Mouse (Mus musculus): ENCODE data around the gene Jade2.

Gene Jade2

DNA sequence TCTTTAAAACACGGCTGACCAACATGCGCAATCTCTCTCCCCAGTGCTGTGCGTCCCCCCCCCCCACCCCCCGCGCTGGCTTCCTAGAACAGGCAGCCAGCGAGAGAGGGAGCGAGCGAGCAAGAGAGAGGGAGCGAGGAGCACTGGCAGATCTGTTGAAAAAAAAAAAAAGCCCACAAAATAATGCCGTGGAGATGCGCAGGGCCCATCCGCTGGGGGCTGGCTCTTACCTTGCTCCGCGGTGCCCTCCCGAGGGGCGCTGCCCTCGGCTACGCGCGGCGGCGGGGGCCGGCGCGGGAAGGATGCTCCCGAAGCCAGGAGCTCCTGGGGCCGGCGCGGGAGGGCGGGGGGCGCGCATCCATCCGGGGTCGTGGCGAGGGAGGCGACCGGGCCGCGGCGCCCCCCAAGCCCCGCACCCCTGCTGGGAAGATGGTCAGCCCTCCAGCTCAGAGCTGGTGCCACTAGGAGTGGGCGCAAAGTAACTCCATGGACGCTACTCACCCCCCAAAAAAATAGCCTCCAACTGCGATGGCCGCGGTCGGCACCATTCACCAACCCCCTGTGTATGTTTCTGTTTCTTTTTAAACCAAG is at the start of gene Jade2:
Gene Jade2 (minus strand): TSS at position 573 of the 591 bp plus-strand sequence.
- peak; percentile 63 for DNase-seq (ENCODE audit: low spot score)

DNA sequence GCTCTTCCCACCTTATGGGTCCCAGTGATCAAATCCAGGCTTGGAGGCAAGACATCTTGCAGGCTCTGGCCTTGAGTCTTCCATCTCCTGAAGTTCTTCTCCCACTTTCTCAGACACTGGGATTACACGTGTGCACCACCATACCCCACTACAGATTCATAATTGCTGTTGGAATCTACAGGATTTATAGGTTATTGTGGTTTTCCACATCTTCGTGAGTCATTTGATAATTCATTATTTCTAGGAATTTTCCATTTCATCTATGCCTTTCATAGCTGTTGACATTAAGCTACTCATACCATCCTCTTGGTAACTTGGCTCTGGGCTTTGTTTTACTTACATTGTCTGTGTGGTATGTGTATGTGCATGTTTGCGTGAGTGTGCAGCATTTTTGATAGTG is 46.8 kb upstream of the Jade2 start:
- DNase-seq (ENCODE audit: low spot score), result no peak

DNA sequence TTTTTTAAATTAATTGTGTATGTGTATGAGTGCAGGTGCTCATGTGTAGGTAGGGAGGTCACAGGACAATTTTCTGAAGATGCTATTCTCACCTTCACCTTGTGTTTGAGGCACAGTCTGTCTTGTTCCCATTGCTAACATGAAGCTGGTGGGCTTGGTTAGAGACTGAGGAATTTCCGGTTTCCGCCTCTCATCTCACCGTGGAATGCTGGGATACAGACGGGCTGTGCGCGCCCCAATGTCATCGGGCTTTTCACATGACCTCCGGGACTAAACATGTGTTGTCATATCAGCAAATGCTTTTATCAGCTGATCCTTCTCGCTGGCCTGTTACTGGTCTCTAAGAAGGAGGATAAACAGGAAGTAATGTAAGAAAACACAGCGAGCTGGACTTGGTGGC is 42.2 kb upstream of the Jade2 start:
- DNase-seq (ENCODE audit: low spot score), result no peak

DNA sequence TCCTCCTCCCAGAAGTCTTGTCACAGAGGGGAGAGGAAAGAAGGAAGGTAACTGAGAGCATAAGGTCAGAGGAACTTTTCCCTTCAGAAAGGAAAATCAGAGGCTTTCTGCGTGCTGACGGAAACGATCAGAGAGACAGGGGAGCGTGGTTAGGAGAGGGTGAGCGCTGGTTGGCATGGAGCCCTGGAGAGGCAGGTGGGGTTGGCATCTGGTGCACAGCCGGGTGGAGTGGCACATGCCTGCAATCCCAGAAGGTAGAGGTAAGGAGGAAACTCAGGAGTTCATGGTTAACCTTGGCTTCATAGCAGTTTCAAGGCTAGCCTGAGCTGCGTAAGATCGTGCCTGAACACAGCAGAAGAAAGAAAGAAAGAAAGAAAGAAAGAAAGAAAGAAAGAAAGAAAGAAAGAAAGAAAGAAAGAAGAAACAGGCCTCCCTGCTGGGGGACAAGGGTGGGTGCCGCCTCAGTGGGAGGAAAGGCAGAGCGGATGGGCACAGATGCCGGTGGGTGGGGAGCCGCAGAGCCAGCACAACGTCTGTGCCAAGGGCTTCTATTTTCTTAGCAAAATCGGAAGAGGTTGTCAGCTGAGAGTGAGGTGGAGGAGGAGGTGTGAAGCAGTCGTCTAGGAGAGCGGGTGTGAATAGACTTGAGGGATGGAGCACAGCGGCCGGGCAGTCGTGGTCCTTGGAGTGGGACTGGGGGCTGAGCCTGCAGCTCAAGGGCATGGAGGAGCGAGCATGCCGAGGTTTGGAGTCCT is 41.0 kb upstream of the Jade2 start:
- DNase-seq (ENCODE audit: low spot score), result no peak

DNA sequence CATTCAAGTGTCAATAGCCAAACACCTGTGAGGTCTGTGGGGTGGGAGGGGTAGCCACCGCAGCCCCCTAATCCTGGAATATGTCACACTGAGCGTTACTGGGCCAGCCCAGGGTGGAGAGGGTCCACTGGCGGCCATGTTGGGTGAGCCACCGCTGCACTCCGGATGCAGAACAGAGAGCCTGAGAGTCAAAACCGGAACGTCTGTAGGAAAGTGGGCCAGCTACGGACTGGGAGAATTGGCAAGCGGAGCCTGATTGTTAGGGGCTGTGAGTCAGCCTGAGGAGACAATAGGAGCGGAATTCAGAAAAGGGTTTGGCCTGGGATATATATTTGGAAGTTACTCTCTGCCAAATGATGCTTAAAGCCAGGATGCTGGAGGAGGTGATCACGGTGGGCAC is 39.9 kb upstream of the Jade2 start:
- no peak for DNase-seq (ENCODE audit: low spot score)

DNA sequence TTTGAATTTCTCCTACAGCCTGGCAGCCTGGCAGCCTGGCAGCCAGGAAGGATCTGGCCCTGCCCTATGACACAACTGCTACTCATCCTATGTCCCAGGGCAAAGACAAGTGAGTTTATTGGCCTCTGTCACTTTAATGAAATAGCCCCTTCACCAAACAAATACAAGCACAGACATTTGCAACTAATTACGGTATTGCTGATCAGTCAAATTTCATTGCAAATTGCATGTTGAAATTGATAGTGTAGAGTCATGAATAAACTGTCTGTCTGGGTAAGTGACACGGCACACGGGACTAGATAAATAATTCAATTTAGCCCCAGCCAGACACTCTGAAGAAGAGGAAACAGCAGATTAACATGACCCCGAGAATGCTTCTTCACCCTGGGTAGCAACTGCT is 38.6 kb upstream of the Jade2 start:
- no peak for DNase-seq (ENCODE audit: low spot score)

DNA sequence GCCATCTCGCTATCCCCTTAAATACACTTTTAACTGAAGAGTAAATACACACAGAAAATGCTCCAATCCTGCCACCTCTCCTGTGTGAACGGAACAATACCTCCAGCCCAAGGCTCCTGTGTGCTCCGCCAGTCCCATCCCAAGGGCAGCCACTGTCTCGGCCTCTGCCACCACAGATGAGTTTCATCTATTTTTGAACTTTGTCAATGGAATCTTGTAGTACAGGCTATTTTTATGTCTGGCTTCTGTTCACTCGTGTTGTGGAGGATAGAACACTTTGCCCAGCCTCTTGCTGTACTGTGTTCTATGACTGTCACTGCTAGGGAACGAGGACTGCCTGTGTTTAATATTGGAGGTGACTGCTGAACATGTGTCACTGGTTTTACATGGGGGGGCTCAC is 28.2 kb upstream of the Jade2 start:
- DNase-seq (ENCODE audit: low spot score), result no peak

DNA sequence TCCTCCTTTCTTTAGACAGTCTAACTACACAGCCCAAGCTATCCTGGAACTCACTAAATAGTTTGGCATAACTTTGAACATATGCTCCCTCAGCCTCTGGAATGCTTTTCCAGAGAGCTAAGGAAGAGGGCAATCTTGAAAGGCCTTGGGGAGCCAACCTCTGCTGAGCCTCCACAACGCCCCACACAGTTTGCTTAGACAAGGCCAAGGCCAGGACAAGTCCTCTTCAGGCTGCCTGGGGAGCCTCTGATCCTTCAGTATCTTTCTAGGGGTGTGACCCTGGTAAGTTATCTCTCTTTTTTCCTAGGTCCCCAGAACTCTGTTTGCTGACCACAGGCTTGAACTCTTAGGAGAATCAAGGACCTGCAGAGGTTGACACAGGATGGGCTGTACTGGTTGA is 26.6 kb upstream of the Jade2 start:
- DNase-seq (ENCODE audit: low spot score), result no peak

DNA sequence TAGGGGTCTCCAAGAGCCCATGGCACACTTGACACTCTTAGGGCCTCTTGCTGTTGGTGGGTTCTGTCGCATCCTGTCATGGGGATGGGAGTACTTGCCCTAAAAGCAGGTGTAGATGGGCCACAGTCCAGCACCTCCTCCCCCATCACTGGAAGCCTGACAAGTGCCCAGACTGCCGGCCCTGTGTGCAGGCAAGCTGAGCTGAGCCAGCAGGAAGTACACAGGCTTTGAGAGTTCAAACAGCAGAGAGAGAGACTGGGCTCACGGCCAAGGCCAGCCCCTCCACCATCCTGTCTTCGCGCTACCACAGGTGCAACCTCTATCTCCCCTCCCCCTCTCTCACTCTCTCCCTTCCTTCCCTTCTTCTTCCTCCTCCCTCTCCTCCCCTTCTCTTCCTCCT is 26.2 kb upstream of the Jade2 start:
- DNase-seq (ENCODE audit: low spot score), result peak; percentile 59

DNA sequence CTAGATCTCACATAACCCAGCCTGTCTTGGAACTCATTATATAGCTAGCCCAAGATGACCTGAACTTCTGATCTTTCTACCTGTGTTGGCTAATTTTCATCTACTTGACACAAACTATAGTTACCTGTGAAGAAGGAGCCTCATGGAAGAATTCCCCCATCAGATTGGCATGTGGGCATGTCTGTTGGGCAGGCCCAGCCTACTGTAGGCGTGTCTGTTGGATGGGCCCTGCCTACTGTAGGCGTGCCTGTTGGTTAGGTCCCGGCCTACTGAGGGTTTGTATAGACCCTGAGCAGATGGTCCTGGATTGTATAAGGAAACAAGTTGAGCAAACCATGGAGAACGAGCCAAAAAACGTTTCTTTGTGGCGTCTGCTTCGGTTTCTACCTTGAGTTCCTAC is 24.3 kb upstream of the Jade2 start:
- no peak for DNase-seq (ENCODE audit: low spot score)

DNA sequence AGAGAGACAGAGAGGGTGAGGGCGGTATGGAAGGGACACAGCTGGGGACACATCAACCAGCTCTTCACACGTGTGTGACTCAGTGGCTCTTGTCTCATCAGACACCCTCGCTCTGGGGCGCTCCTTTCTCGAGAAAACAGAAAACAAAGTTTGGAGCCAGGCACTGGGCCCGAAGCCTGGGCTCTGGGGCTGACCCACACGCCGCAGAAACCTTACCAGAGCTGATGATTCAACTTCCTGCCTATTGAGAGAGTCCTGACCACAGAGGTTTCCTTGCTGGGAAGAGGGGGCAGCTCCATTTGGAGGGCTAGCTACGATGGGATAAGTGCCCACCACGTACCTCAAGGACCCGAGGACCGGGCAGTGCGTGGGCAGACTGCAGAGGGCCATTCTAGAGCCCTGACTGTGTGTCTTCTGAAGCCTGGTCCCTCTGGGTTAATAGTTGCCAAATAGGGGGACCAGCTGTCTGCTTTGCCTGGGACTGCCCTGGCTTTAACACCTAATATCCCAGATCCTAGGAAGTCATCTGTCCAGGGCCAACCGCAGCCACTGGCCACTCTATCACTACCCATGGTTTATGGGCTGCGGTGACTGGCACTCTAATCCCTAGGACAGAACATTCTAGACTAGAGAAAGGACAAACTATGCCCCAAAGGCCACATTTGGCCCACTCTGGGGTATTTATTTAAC is 23.7 kb upstream of the Jade2 start:
- DNase-seq (ENCODE audit: low spot score), result no peak

DNA sequence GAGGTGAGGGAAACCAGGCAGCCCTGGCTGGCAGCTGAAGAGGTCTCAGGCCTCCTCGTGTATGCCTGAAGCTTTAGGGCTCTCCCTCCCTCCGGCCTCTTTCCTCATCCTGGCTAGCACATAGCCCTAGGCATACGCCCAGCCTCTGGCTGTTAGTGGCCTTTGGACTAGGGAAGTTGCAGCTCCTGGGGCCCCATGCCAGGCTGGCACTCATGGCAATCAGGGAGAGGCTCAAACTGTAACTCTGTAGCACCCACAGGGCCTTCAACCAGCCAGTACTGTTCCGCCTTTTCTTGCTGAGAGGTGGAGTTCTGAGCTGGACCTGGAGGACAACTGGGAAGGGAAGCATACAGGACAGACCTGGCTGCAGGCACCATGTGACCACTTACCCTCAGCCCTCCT is 19.5 kb upstream of the Jade2 start:
- peak; percentile 39 for DNase-seq (ENCODE audit: low spot score)

DNA sequence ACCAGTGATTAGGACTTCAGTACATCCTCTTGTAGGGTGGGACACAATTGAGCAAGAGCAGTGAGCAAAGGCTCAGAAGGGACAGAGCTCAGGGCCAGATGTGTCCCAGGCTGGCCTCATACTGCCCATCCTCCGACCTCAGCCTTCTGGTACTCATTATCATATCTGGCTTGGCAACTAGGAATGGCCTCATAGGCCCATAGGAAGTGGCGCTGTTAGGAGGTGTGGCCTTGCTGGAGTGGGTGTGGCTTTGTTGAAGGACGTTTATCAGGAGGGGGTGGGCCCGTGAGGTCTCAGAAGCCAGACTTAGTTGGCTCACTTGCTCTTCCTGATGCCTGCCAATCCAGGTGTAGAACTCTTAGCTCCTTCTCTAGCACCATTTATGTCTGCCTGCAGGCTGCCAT is 18.3 kb upstream of the Jade2 start:
- no peak for DNase-seq (ENCODE audit: low spot score)

DNA sequence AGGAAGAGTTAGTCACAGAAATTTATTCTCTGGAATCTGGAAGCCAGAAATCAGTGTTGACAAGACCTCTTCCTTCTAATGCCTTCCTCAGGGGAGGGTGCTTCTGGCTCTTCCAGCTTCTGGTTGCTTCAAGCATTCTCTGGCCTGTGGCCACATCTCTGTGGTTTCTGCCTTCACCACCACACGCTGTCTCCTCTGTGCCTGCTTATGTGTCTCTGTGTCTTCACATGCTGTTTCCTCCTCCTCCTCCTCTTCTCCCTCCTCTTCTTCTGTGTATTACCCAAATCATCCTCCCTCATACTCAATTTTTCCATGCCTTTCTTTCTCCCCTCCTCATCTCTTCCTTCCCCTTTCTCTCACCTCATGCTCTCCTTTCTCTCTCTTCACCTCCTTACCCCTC is 17.6 kb upstream of the Jade2 start:
- no peak for DNase-seq (ENCODE audit: low spot score)

DNA sequence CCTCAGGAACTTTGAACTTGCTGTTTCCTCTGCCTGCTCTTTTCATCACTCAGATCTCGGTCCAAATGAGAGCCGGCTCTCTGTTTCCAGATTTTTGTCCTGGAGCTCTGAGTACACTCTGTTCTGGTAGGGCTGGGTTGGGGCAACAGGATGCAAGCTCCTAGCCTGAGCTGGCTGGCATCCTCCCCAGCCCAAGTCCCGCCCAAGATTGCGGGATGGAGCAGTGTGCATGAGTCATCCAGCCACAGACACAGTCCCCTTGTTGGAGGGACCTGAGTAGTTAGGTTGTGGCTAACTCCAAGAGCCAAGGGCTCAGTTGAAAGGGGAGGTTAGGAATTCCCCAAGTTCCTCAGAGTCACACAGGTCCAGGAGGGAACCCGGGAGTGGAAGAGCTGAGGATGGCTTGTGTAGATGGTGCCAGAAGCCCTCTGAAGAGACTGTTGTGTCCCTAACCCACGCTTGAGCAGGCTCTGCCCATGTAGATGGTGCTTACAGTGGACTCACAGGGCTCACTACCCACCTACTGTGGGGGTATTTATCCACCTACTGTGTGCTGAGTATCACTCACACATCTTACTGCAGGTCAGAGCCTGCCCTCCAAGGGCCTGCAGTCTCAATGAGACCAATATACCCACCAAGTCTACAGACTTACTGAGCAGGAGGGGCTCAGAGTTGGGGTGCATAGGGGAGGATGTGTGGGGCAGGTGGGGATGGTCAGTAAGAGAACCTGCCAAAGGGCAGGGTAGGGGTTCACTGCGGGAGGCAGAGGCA is 17.0 kb upstream of the Jade2 start:
- DNase-seq (ENCODE audit: low spot score), result peak; percentile 62

DNA sequence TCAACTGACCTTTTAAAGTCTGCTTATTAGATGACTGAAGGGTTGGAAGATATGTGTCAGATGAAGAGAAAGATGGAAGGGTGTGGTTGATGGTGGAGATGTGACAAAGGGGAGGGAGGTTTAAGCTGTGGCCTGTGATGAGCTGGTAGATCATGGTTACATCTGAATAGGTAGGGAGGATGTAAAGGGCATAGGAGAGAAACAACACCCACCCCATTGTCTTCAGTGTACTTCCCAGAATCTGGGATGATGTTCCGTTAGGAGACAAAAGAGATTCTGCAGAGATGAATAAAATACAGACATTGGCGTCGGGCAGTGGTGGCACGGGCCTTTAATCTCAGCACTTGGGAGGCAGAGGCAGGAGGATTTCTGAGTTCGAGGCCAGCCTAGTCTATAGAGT is 15.7 kb upstream of the Jade2 start:
- no peak for DNase-seq (ENCODE audit: low spot score)

DNA sequence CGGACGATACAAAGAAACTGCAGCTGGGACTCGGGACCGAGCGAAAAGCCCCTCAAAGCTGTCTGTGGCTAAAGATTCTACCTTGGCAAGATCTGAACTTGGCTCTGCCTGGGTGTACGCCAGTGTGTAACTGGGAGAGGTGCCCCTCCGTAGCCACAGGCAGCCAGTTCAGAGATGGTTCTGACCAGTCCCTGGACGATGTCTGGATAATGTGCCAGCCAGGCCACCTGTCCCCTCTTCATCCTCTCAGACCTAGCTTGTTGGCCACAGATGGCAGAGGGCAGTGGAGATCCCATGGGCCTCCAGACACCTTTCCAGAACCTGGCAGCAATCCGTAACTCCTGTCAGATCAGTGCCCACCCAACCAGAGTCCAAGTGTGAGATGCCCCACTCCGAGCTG is 9.8 kb upstream of the Jade2 start:
- DNase-seq (ENCODE audit: low spot score), result no peak

DNA sequence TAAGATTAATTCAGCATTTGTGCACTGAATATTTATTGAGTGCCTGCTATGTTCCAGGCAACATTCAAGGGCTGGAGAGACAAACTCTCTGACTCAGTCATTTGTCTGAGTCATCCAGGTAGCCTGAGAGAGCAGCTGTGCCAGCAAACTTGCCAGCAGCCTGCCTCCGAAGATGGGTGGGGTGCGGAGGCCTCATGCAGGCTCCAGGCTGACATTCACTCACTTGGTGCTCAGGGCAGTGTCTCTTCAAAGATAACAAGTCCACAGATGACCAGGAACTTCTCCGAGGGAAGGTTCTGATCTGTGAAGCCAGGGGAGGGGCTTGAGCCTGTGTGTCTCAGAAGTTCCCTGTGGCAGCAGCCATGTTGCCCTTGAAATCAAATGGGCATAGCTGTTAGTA is 8.6 kb upstream of the Jade2 start:
- DNase-seq (ENCODE audit: low spot score), result no peak

DNA sequence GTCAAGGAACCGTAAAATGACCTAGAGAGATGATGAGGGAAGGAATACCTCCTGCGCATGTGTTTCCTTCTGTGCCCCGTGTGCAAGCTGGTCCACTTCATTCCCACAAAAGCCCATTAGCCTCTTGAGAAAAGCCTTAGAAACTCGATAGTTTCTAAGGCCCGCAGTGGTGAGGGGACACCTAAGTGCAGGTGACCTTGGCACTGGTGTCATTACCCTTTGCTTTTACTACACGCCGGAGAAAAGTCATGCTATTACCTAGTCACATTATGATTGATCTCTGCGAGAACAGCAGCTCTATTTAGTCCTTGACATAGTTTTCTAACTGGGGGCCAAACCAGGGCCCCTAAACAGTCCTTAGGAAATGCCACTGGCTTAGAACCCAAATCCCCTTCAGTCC is 3.2 kb upstream of the Jade2 start:
- no peak for DNase-seq (ENCODE audit: low spot score)

DNA sequence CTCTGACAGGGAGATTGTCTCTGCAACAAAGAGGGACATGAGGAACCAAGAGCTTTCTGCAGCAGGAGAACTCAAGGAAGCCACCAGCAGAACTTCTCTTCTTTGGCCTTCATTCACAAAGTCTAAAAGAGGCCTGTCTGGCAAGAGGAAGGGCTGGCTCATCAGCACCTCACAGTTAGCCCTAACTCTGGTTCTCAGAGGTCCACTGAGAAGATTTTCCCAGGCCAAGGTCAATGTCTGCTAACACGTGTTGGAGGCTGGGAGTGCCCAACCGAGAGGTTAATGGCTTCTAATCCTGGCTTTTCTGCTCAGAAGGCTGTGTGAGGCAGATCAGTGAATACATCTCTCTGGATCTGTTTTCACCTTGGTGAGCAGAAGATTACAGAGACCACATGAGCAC is 2.1 kb upstream of the Jade2 start:
- no peak for DNase-seq (ENCODE audit: low spot score)

DNA sequence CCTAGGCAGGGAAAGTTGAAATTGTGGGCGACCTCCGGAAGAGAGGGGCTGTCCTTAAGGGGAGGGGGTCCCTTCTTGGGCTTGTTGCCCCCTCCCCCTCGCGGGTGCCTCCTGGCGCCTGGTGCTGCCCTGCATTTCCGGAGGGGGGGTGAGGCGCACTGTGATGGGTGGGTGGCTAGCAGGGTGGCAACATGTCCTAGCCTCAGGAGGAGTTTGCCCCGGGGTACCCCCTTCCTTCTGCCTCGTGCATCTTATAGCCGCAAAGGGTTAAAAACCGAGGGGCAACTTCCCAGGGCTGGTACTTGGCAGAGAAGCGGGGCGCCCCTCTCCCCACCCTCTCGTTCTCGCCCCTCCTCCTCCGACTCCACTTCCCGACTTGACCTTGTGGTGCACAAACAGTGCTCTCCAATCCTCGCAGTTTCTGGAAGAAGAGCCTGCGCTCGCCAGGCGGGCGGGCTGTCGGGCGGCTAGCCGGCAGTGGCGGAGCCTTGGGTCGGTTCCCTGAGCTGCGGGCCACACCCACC is 1.1 kb upstream of the Jade2 start:
- DNase-seq (ENCODE audit: low spot score), result peak; percentile 86

DNA sequence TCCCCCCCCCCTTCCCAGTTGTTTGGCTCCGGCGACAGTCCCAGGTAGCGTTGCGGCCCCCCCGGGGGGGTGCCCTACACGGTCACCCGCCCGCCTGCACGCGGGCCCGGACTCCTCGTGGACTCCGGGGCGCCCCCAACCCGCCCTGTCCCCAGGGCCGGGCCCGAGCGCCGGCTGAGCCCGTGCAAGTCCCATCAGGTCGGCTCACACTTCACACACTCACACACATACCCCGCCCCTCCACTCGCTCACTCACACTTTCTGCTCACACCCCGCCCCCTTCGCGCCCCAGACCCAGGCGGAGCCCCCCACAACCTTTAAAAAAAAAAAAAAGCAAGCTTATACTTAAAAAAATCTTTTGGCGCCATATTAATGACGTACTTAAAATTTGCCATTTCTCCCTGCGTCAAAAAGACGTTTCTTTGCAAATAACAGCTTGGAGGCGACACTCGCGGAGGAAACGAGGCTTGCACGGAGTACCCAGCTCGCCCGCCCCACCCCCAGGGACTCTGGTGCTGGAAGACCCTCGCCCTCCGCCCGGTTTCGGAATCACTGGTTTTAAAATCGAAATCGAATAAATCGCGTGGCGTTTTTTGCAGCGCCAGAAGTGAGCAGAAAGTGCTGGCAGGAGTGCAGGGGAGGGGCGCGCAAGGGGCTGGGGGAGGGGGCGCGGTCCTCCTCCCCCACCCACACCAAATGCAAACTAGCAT is 520 bp upstream of the Jade2 start:
- DNase-seq (ENCODE audit: low spot score), result peak; percentile 78

Data from ovary, postnatal 36 days (tissue).